Mouse (Mus musculus) gastrocnemius, postnatal 36 days (tissue): ENCODE data around the gene Ccdc154. TPM values are rescaled to one million over a fixed set of nuclear protein-coding genes. Genes with fewer than 3 reads are reported as not detected.
"Not testable (repeated sequence)": the region's sequence is repeated elsewhere in the genome, so short reads cannot be mapped to it uniquely, and the experiment has no call there.

Experiments used
- DNase-seq, 2 experiments: peaks; one replicate each; pipeline ENCODE4 v3.0.0; 2022
- intact Hi-C: fragments of 180-260 bp; cut with DNase I; formaldehyde crosslinking; loops from one replicate; pipeline ENCODE4 v1.15.1; 2025
- long read RNA-seq, 2 experiments: library from polyadenylated mRNA; stranded (forward); transcript quantifications; one replicate each; pipeline ENCODE4 v2.0.0; 2021
- total RNA-seq, 2 experiments: library from RNA; stranded (reverse); gene quantifications; 2 replicates each; pipeline ENCODE4 v1.2.3; 2021

The Ccdc154 gene
- not detected for total RNA-seq
- long read RNA-seq, experiment 1: 0 reads
- long read RNA-seq, experiment 2: 0 reads

- intact Hi-C loops: no loop called here
- no peak for DNase-seq
Measured at GRCm38 (mm10) chr17:25162161-25162560, at the start of gene Ccdc154. Gene Ccdc154, plus strand, starts transcription at chr17:25162461.

DNA sequence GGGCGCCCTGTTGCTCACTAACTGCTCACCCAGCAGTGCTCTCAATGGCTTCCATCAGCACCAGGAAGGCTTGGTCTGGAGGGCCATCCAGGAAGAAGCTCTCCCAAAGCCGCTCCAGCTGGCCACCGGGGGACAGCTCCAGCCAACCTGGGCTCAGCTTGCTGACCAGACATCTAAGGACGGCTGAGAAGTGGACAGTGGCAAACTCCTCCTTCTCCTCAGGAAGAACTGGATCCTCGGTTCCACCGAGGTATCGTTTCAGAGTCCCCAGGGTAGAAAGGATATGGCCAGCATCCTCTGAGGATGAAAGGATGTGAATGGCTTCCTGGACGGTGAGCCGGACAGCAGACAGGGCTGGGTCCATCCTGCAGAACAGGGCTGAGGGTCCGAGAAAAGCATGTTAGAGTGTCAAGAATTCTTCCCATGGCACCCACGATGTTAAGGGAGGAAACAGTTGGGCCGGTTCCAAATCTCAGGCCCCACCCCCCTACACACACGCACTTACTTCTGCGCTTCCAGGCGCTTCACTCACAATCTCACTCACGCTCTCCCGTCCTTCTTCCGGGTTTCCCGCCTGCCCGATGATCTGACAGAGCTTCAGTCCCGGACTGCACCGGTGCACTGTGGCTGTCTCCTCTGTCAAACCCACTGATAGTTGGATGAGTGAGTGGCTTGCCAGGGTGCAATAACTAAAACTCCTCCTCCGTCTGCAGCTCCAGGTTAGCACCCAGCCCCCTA lies 47.2 kb upstream of the Ccdc154 start:
- intact Hi-C loops: loop anchor here (5.0 kb wide), 1 partner anchor 67 kb away; the partner anchor contains the start of gene BC003965
- no peak for DNase-seq

- intact Hi-C loops: loop anchor here (5.0 kb wide), 1 partner anchor 66 kb away; the partner anchor contains the start of gene BC003965
- DNase-seq: peak; percentile 94 to 95
Measured at GRCm38 (mm10) chr17:25115664-25116432, 46.4 kb upstream of the Ccdc154 start, which contains the start of gene Telo2. Gene Telo2, minus strand, starts transcription at chr17:25115967.

DNA sequence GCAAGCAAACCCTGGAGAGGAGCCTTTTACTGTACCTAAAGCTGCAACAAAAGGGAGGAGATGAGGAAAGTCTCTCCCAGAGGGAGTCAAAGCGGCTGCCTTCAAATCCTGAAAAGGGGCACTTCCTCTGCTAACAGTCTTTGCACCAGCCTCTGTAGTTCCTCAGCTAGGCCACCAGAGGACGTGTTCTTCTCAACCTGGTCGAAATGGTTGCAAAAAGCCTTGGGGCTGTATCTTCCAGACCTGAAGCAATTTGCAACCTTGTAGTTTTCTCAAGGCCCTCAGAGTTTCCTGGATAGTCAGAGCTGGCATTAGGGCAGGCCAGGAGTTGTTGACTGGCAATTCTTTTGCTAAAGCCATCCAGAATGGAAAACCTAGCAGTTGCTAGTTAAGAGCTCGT lies 45.0 kb upstream of the Ccdc154 start:
- intact Hi-C loops: loop anchor here (5.0 kb wide), 1 partner anchor 65 kb away; the partner anchor contains the start of gene BC003965
- no peak for DNase-seq

DNA sequence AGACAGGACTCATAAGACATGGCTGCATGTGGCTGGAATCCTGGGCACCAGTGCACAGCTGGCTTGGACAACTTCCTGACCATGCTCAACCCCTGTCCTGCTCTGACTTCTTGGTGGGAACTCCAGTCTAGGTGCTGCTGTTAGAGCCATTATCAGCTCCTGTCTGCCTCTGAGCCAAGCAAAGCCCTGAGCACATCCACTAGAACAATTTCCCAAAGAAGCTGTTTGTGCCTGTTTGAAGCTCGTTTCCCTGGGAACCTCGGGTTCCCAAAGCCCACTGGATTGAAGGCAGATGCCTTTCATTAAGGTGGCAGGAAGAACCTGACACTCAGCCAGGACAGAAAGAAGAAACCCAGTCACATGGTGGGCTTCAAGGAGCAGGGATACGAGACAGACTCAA lies 41.9 kb upstream of the Ccdc154 start, which contains the start of gene Ptx4:
Ptx4 (plus strand) TSS at position 355 of the 400 bp plus-strand sequence.
- intact Hi-C loops: no loop called here
- no peak for DNase-seq

DNA sequence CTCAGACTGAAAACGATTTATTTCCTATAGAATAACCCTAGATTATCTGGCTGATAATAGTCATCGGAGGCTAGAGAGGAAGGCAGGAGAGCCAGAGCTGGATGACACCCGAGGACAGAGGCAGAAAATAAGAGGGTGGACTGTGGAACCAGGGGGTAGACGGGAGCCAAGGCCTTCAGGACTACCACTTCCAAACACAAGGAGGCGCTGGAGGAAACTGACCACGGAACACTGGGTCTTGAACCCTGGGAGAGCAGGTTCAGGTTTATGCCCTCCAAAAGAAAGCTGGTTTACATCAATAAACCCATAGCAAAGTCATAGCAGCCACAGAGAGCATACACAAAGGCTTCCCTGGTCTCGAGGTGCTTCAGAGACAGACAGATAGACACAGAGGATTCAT lies 38.3 kb upstream of the Ccdc154 start:
- intact Hi-C loops: no loop called here
- no peak for DNase-seq

DNA sequence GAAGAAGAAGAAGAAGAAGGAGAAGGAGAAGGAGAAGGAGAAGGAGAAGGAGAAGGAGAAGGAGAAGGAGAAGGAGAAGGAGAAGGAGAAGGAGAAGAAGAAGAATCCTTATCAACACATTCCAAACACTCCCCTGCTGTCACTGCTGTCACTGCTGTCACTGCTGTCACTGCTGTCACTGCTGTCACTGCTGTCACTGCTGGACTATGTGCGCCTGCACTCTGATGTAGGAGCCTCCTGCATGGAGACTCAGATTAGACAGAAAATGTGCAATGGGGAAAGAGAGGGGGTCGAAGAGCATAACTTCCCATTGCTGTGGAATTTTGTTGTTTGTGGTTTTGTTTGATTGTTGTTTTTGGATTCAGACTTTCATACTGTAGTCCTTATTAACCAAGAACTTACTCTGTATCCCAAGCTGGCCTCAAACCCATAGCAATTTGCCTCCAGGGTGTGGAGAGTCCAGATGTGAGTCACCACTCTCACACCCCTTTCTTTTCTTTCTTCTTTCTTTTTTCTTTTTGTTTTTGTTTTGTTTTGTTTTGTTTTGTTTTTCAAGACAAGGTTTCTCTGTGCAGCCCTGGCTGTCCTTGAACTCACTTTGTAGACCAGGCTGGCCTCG lies 36.7 kb upstream of the Ccdc154 start:
- intact Hi-C loops, DNase-seq: not testable (repeated sequence)

DNA sequence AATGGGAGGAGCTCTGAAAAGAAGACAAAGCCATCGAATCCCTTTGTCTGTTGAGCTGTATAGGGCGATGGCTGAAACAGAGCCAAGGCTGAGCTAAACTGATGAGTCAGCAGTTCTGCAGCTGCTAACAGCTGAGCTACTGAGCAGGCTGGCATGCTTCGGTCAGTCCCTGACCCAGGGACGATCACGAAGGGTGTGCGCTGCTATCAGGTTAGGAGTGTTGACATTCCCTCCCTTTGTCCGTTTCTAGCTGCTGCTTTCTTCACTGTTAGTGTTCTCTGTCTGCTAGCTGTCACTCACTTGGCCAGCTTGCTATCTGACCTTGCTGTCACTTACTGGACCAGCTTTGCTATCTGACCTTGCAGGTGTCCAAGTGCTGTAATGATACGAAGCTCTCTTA lies 35.2 kb upstream of the Ccdc154 start:
- no peak for DNase-seq
- intact Hi-C loops: no loop called here

- intact Hi-C loops: no loop called here
- no peak for DNase-seq
Measured at GRCm38 (mm10) chr17:25127681-25128080, 34.6 kb upstream of the Ccdc154 start.

DNA sequence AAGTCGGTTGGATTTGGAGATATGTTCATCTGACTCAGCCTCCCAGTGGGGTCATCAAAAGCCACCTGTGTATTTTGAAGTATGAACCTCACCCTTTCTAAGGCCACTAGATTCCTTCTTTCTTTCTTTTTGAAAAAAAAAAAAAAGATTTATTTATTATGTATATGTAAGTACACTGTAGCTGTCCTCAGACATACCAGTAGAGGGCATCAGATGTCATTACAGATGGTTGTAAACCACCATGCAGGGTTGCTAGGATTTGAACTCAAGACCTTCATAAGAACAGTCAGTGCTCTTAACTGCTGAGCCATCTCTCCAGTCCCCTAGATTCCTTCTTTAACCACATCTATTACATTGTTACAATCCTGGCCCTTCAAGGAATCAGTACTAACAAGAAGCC lies 32.2 kb upstream of the Ccdc154 start:
- DNase-seq: no peak
- intact Hi-C loops: no loop called here

DNA sequence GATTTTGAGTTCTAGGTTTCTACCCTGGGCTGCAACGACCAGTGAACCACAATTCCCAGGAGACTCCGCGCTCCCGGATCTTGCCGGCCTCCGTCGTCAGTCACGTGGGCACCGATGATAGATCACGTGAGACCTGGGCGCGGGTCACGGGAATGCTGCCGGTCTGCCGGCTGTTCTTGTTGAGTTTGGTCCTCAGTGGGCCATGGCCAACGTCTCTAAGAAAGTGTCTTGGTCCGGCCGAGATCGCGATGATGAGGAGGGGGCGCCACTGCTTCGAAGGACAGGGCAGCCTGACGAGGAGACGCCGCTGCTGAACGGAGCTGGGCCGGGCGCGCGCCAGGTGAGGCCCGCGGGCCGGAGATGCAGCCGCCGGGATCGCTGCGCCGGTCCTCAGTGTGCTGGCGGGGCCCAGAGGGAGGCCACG lies 29.0 kb upstream of the Ccdc154 start, which contains the start of gene Clcn7:
Clcn7 (plus strand) TSS at position 117 of the 424 bp plus-strand sequence.
- peak; percentile 90 to 92 for DNase-seq
- intact Hi-C loops: no loop called here

DNA sequence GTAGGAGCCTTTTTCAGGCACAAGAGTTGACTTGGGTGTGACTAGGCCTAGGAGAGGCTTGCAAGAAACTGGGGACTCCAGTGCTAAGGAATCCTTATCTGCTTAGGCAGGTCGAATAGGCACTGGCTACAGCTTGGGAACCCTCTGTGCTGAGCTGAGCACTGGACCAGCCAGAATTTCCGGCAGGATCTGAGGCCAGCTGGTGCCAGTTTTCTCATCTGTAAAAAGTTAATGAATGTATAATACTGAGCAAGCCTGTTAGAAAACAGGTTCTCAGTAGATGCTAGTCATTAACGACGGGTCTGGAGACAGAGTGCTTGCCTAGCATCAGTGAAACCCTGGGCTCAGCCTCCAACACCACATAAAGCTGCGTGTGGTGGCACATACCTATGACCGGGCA lies 26.6 kb upstream of the Ccdc154 start:
- no peak for DNase-seq
- intact Hi-C loops: no loop called here

GRCm38 (mm10) chr17:25138803-25139202 lies 23.5 kb upstream of the Ccdc154 start:
- intact Hi-C loops: no loop called here
- no peak for DNase-seq

DNA sequence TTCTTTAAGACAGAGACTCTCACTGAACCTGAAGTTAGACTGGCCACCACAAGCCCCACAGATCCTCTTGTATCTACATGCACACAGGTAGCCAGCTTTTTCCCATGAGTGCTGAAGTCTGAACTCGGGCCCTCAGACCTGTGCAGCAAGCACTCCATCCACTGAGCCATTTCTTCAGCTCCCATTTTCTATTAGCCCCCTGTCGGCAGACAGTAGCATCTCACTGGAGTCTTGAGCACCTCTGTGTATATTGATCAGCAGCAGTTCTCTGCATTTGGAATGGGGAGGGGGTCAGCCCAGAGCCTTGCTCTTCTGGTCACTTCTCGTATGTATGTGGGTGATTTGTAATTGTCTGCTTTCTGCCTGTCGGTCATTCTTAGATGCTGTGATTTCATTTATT lies 22.3 kb upstream of the Ccdc154 start:
- DNase-seq: no peak
- intact Hi-C loops: no loop called here

DNA sequence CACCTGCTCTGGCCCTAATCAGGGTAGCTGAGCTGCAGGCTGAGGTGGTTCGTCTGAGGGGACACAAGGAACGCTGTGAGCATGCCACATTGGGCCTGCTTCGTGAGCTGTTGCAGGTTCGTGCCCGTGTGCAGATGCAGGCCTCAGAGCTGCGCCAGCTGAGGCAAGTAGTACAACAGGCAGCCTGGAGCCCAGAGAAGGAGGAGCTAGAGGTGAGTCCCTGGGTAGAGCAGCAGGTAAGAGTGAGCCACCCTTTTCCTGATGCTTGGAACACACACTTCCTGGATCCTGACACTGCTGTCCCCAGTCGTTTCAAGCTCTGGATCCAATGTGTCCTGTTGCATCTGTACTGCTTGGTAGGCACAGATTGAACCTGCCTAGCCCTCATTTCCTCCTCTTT lies 1.1 kb downstream of the Ccdc154 start:
- DNase-seq: no peak
- intact Hi-C loops: no loop called here

GRCm38 (mm10) chr17:25164770-25165169 lies 2.5 kb downstream of the Ccdc154 start:
- intact Hi-C loops: no loop called here
- no peak for DNase-seq

GRCm38 (mm10) chr17:25165970-25166671 lies 3.9 kb downstream of the Ccdc154 start:
- DNase-seq: no peak
- intact Hi-C loops: no loop called here

- intact Hi-C loops: no loop called here
- DNase-seq: no peak
Measured at GRCm38 (mm10) chr17:25169706-25170105, 7.4 kb downstream of the Ccdc154 start.

GRCm38 (mm10) chr17:25172558-25172957 lies 10.3 kb downstream of the Ccdc154 start:
- DNase-seq: no peak
- intact Hi-C loops: no loop called here

DNA sequence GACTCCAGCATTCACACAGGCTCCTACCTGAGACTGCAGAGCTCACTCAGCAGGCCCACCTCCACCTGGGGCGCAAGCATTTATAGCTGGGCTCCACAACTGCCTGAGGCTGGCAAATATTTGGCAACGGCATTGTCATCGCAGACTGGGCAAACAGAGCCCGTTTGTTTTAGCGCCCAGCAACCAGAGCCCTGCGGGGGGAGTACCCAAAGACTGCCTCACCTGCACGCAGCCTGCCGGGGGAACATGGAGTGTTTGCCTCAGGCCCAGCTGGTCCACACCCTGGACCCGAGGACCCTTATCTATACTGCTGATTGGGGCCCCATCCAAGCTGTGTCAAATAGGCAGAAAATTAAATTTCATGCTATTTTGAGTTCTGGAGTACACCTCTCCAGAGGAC lies 13.2 kb downstream of the Ccdc154 start, which contains the start of gene Gm38655:
Gm38655 (minus strand) TSS at position 61 of the 400 bp plus-strand sequence.
- DNase-seq: no peak
- intact Hi-C loops: no loop called here
